Mouse (Mus musculus) lung, postnatal 4 days (tissue): ENCODE data around the gene Chst8.
A peak's percentile ranks its signal among the peaks of the same experiment; 100 is the strongest.

Experiments
- DNase-seq, 2 experiments: peaks; one replicate each; pipeline ENCODE4 v3.0.0; 2021

Chst8 gene

DNA sequence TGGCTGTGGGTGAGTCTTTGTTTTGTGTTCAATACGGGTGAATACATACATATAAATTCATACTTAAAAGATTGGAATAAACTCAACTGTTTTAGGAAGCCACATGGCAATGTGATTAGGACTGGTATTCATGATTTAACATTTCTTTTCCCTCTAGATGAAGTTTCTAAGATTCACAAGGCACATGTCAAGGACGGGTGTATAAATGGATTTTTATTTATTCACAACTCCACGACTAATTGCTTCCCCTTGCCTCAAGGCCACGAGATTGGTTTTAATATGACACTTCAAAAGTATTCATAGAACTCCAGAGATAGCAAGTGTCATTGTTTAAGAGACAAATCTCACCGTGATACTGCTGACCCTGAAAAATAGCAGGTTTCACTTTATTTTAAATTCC lies 155.9 kb downstream of the Chst8 start, which contains the start of gene Kctd15:
Gene Kctd15, minus strand, starts transcription at position 101 of the 400 bp plus-strand sequence.
- DNase-seq: no peak

DNA sequence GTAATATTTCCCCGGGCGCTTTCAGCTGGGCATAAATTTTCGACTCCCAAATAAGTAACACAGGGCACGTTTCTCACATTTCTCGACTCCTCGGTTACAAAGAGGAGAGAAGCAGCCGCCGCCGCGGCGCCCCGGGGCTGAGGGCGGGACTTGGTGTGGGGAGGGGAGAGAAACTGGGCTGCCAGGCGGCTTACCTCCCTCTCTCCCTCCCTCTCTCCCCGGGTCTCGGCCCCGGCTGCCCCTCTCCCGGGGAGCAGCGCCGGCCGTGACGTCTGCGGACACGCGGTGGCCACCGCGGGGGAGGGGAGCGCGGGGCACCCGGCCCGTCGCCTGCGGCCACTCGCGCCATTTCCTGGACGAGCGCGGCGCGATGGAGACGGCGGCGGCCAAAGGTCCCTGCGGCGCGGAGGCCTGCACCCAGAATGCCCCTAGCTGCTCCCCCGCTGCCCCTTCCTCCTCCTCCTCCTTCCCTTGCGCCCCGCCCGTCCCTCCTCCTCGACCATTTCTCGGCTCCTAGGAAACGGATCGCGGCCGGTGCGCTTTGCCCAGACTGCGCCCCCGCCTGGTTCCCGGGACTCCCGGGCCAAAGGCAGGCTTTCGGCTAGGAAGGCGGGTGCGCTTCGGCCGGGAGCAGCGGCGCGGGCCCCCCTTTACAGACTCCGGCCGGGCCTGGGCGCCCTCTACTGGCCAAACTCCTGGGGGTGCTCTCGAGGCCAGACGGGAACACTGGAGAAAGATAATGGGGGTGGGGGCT lies 157.2 kb downstream of the Chst8 start:
- peak; percentile 92 to 94 for DNase-seq

DNA sequence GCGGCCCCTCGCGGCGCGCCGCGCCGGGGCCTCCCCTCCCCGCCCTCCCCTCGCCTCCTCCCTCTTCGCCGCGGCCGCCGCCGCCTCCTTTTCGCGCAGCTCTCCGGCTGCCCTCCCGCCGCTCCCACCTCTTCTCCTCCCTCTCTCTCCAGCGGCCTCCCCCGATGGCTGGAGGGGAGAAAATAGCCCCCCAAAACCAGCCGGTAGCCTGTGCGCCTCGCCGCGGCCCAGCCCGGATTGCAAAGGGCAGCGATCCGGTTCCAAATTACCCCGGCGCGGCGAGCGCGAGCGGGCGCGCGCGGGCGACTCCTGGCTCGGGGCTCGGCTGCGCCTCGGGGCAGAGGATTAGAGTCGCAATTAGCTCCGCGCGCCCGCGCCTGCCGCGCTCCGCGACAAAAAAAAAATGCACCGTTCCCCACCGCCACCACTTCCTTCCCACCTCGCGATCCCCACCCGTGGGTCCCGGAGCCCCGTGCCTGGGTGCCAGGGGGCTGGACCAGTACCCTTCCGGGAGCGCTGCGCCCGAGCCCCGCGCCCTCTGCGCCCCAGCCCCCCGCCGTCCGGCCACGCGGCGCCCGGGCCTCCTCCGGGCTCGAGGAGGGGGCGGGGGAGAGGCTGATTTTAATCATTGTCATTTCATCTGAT lies 157.9 kb downstream of the Chst8 start:
- DNase-seq: peak; percentile 57 to 73

DNA sequence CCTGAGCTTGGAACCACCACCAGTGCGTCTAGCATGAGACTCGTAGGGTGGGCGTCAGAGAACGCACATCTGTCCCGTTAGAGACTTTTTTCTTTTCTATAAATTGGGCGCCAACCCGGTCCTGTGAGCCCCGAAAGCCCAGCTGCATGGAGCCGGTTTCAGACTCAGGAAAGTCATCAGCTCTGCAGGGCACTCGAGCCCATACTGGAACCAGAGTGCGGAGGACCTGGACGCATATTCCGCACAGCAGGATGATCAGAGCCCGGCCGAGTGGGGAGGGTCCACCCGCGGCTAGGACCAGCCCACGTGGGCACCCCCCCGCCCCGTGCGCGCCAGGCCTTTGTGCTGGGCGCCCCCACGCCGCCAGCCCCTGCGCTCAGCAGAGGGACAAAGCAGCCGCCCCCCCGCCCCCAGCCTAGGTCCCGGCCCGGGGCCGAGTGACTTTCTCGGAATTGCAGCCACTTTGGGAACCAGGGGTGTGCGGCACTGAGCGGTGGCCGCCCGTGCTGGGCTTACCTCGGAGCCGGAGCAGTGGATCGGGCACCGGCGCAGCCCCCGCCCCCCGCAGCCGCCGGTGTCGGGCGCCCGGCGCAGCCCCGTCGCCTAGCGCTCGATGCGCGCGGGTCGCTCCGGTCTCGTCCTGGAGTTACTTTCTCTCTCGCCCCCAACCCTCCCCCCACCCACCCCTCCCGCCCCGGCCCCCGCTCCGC lies 158.6 kb downstream of the Chst8 start:
- DNase-seq: peak; percentile 35 to 68

DNA sequence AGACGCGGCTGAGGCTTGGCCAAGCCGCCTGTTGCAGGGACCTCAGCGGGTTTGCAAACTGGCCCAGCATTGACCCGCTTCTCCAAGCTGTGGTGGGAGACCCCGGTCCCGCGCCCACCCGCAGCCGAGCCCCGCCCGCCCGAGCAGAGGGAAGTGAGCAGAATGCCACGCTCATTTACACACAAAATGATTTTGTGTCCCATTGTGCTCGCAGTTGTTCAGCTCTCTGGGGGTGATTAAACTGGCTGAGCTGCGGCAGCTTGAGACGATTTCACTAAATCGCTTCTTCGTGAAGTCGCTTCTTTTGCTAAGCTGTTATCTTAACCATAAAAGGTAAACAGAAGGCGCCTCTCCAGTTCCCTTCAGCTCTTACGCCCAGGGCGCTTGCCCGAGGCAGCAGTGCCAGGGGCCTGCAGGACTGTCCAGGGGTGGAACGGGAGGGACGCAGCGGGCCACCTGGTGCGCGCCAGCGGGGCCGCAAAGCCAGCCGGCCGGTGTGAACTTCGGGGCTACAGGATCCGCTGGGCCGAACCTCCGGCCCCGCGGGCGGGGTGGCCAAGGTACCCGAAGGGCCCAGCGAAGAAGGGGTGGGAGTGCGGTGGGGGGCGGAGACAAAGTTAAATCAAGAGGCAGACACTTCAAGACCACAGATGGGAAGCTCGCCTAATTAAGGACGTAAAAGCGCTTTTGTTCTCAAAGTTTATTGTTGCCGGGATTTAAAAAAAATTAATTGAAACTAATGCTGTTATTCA lies 159.6 kb downstream of the Chst8 start:
- peak; percentile 22 to 60 for DNase-seq

DNA sequence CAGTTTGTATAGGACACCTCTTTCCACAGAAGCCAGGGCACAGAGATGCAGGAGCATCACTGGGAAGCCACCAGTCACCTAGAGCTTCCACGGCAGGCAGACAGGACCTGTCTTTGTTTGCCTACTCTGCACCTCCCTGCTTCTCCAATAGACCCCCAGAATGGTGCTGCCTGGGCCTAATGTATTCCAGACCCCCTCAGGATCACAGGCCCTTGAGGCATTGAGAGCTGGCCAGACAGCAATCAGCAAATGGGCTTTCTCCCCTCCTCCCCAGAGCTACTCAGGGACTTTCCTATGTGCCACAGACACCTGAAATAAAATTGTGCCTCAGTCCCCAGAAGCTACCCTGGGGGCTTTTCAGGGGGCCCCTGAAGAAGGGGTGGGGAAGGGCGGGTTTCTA lies 161.1 kb downstream of the Chst8 start:
- DNase-seq: no peak

DNA sequence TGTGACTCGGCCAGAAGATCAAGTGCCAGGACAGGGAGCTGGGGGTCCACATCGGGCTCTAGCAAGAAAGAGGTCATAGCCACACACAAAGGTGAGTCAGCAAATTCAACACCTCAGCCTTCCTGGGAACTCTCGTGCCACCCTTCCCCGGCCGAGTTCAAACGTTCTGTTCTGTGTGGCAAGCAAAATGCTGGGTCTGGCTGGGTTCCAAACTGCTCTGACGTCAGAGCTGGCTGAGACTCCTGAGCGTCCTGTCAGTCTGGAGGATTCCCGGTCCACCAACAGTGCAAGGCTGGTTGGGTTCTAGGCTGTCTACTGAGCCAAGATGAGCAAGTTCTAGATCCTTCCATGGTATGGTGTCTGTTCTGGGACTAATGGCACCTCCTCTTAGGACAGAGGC lies 165.5 kb downstream of the Chst8 start:
- DNase-seq: peak; percentile 73 to 76

DNA sequence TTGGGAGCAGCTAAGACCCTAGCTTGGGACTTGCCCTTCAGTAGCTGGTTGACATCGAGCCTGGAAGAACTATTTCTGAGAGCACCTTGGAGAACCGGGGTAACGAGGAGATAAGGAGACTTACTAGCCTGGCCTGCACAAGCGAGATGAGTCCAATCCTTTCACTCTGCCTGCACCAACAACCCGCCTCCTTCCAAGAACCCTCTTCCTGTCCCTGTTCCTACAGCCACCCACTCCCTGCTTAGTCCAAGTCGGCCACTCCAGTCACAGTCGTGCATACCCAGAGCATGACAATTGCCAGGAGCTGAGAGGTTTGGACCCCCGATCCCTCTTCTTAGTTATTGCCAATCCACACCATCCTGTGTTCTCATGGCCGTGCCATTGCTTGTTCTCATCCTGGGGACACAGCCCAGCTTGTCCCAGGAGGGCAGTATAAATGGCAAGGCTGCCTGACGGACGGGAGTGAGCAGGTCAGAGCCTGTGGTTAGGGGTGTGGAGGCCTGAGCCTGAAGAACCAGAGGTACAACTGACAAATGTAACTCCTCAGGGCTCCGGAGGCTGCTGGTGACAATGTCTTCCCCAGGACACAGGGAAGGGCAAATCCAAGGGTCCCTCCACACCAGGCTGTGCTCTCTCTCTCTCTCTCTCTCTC lies 166.2 kb downstream of the Chst8 start:
- no peak for DNase-seq

DNA sequence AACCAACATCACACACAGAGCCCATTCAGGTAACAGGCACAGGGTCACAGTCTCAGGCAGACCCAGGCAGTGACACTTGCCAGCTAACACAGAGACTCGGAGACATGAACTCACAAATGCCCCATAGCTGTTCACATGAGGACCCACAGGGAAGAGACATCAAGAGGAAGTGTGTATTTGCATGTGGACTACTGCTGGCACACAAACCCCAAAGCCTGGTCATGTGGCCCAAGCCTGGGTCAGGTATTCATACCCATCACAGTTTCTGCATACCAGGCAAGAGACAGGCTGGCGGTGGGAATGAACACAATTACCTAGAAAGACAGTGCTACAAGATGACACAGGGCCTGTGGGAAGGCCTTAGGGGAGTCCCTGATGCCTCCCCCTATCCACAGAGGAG lies 166.9 kb downstream of the Chst8 start:
- DNase-seq: no peak

DNA sequence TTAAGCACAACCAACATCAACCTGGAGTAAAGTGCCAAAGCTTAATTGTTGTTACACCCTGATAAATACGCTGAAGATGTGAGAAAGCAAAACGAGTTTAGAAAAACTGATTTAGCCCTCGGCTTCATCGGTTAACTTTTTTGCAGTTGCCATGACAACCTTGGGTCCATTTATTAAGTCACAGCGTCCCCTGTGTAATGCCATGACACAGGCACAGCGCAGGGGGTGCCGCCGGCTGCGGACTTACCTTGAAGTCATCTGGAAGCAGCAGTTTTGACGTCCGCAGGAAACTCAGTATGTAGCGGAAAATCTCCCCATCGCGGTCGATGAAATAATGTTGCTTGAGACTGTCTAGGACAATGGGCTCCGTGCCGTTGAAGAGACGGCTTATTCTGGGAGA lies 167.9 kb downstream of the Chst8 start:
- DNase-seq: no peak

DNA sequence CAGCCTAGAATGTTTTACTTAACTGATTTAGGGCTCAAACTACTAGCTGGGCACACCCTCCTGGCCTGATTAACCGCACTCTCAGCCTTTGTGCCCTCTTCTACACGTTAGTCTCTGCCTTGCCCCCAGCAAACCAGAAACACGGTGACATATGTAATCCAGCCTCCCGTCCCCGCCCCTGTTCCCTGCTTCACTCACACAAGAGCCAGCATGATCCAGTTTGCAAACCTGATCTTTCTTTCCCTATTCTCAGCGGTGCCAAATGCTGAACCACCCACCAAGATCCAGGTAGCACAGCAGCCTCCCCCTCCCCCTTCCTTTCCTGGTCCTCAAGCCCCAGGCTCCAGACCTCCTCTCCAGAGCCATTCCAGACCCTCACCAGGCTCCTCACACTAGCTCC lies 169.2 kb downstream of the Chst8 start:
- DNase-seq: no peak

DNA sequence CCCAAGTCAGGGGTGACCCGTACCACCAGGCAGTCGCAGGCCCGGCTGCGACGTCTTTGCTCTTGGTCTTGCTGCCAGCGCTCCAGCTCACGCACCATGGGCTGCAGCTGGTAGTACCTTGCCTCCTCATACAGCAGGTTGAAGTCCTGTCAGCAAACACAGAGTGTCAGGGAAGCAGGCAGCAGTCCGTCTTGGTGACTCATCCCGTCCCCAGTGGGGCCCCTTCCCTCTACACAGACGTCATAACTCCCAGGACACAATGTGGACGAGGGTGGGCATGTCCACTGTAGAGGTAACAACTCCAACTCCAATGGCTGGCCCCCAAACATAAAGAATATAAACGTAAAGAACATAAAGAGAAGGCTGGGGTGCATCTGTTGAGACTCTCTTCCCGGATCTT lies 170.5 kb downstream of the Chst8 start:
- DNase-seq: no peak

DNA sequence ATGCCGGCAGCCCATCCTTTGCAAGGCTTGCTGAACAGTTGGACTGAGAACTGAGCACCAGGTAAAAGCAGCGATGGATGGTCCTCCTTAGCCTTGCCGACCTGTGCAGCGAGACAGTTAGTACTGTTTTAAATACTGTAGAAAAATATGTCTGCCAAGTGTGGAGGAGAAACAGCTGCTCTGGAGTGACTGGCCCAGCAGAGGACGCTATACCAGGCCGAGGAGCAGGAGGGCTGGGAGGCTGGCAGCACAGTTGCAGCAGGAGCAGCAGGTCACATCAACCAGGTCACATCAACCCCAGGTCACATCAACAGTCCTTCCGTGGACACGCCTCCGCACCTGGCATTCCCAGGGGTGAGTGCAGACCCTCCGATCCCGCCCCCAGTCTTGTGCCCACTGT lies 172.7 kb downstream of the Chst8 start:
- DNase-seq: no peak

DNA sequence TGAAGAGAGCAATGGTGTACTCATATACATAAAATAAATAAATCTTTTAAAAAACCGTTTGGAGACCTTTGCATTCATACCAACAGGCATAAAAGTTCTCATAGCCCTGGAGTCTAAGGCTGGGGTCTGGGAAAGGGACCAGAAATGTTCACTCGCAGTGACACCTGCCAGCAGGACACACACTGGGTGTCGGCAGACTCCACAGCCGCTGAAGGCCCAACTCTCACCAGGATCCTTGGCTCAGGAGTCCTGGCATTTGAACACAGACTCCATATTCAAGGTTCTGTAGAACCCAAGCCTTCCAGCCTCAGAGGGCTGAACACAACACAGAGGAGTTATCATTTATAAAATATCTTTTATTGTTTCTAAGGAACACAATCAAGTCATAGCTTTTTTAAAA lies 175.8 kb downstream of the Chst8 start:
- DNase-seq: no peak

DNA sequence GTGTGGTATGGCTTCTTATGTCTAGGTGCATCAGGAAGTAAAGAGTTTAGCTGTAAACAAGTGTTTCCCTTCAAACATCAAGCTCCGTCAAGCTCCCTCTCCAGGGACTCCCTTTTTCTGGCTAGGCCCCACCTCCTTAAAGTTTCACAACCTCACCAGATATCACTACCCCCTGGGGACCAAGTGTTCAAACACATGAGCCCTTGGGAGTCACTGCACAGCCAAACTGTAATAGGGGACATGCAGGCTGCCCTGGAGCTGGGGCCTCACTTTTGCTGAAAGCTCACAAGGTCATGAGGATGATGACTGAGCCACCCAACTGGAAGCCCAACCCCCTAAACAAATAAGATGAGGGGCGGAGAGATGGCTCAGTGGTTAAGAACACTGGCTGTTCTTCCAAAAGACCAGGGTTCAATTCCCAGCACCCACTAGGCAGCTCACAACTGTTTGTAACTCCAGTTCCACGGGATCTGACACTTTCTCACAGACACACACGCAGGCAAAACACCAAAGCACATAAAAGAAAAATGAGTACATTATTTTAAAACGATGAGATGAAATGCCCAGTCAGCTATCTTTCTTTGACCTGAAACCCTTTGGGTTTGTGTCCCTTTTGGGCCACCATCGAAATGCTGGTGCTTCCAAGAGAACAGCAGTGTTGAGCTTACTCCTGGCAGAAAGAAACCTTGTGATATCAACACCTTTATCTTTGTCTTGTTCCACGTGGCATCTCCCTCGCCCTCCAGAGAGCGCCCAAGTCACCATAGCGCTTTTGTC lies 179.4 kb downstream of the Chst8 start:
- peak in 1 of 2 experiments; percentile 18 for DNase-seq

DNA sequence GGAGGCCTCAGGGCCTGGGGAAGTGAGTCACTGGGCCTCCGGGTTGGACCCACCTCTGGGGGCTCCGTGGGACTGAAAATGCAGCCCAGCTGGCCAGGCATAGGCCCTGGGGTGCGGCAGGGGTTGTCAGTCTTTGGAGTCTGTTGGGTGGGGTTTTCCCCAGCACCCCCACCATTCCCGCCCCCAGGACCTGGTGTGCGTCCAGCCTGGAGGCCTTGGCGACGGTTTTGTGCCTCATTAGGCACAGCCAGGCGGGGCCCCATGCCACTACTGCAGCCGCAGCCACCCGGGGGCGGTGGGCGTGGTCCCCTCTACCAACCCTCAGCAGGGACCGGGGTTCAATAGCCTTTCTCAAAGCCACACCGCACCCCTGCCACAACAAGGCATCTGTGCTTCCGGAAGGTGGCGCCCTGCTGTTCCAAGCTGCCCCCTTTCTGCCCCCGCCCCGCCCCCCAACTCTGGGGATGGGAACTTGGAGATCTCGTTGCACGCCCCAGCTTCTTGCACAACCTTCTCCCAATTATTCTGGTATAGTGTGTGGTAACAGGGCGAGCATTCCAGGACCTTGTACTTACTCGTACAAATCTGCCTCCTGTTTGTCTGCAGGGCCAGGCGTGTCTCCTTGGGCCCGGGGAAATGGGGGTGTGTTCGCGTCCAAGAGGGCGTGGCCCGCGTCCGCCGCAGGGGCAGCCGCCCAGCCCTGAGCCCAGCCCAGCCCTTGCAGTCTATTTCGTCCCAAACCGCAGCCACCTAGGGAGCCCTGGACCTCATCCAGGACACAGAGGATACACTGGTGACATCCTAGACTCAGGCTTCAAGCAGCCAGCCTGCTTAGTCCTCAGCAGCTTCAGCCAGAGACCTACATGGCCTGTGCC lies 182.1 kb downstream of the Chst8 start:
- DNase-seq: peak; percentile 82 to 94

DNA sequence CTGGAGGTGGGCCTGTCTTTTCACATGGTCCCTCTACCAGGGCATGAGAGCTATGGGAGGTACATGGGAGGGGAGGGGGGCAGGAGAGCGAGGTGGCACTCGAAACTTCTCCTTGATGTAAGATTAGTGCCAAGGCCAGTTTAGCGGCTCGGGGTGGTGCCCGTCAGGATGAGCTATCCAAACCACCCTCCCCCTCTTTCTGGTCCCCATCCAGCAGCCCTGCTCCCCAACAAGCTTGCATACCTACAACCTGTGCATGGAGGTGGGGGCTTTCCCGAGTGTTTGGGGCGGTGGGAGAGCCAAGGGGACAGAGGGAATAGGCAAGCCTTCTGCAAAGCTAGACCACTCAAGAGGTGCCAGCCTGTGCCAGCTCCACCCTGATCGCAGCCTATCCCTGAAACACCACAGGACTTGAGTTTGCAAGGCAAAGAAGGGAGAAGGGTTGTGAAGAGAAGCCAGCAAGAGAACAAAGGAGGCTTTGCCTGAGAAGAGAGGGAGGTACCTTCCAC lies 182.8 kb downstream of the Chst8 start:
- peak; percentile 11 to 37 for DNase-seq
